Mouse (Mus musculus): Measurements from ENCODE around the gene 1700067P10Rik. TPM values are rescaled to one million over a fixed set of nuclear protein-coding genes. Genes with fewer than 3 reads are reported as not detected.
A peak's percentile ranks its signal among the peaks of the same experiment; 100 is the strongest.

1700067P10Rik gene
- polyA plus RNA-seq, 1 experiment from 2014 or later = not detected

- Histone ChIP-seq H3K27ac (peak overlapping the region; percentile 91), H3K9me3 (no peaks in the 10 kb centered on the region), H3K4me3 (replicated peaks) (no peak overlapping the region), H3K4me1 (replicated peaks) (peaks cover 44% of the 10 kb centered on the region), H3K27me3 (no peaks in the 10 kb centered on the region; the same call in 1 of the 2 replicates), H3K4me2 (peak overlapping the region; percentile 42), H3K36me3 (no peaks in the 10 kb centered on the region), H3K9ac (replicated peaks) (peak overlapping the region; percentile 5; the same call in 1 of the 2 replicates)
- WGBS = 23% methylated on average over 10 of the region's 10 CpGs
- ATAC-seq (ENCODE audit: insufficient number of reproducible peaks, insufficient read depth, low FRiP score, low TSS enrichment, low read depth) = peak; percentile 78
These were observed 24.8 kb upstream of the 1700067P10Rik start for GRCm38 (mm10) chr17:48064196-48064843.

GRCm38 (mm10) chr17:48065081-48065501, 24.0 kb upstream of the 1700067P10Rik start:
- Histone ChIP-seq H3K9ac (replicated peaks) (no peak overlapping the region; the same call in 1 of the 2 replicates), H3K4me2 (peak overlapping the region; percentile 42), H3K27ac (peak overlapping the region; percentile 91), H3K4me3 (replicated peaks) (no peak overlapping the region), H3K27me3 (no peaks in the 10 kb centered on the region; the same call in 1 of the 2 replicates), H3K9me3 (no peaks in the 10 kb centered on the region), H3K4me1 (replicated peaks) (peaks cover 44% of the 10 kb centered on the region), H3K36me3 (no peaks in the 10 kb centered on the region)
- peak; percentile 82 for ATAC-seq (ENCODE audit: insufficient number of reproducible peaks, insufficient read depth, low FRiP score, low TSS enrichment, low read depth)
- 13% methylated on average over 5 of the region's 5 CpGs for WGBS

- no peaks in the 10 kb centered on the region for H3K36me3 ChIP-seq
- peaks cover 44% of the 10 kb centered on the region for H3K4me1 ChIP-seq (replicated peaks)
- no peak overlapping the region for H3K4me3 ChIP-seq (replicated peaks)
- no peaks in the 10 kb centered on the region; the same call in 1 of the 2 replicates for H3K27me3 ChIP-seq
- no peak for ATAC-seq (ENCODE audit: insufficient number of reproducible peaks, insufficient read depth, low FRiP score, low TSS enrichment, low read depth)
- WGBS = 75% methylated on average over 10 of the region's 10 CpGs
- peak overlapping the region; percentile 29; the same call in 1 of the 2 replicates for H3K27ac ChIP-seq
- H3K9ac ChIP-seq (replicated peaks) = no peak overlapping the region
- no peaks in the 10 kb centered on the region for H3K9me3 ChIP-seq
- H3K4me2 ChIP-seq = 0 out of 2 replicates have a peak overlapping the region, but pooled peaks have one; percentile 2
These were observed 22.0 kb upstream of the 1700067P10Rik start for GRCm38 (mm10) chr17:48067083-48067614.

- H3K4me2 ChIP-seq = peak overlapping the region; percentile 2; the same call in 1 of the 2 replicates
- H3K9ac ChIP-seq (replicated peaks) = no peak overlapping the region
- 26% methylated on average over 5 of the region's 5 CpGs for WGBS
- H3K27ac ChIP-seq = peak overlapping the region; percentile 29; the same call in 1 of the 2 replicates
- no peaks in the 10 kb centered on the region for H3K9me3 ChIP-seq
- H3K27me3 ChIP-seq = no peaks in the 10 kb centered on the region
- no peak for ATAC-seq (ENCODE audit: insufficient number of reproducible peaks, insufficient read depth, low FRiP score, low TSS enrichment, low read depth)
- H3K36me3 ChIP-seq = no peaks in the 10 kb centered on the region
- peaks cover 44% of the 10 kb centered on the region for H3K4me1 ChIP-seq (replicated peaks)
- H3K4me3 ChIP-seq (replicated peaks) = no peak overlapping the region
These were observed 21.4 kb upstream of the 1700067P10Rik start for GRCm38 (mm10) chr17:48067729-48068128.

- no peak overlapping the region for H3K4me3 ChIP-seq (replicated peaks)
These were observed 8.5 kb upstream of the 1700067P10Rik start for GRCm38 (mm10) chr17:48080626-48081025.

GRCm38 (mm10) chr17:48089446-48089845, 327 bp downstream of the 1700067P10Rik start:
- Histone ChIP-seq H3K9ac (replicated peaks) (no peak overlapping the region), H3K9me3 (peaks cover 9% of the 10 kb centered on the region; the same call in 1 of the 2 replicates), H3K4me1 (replicated peaks) (peaks cover 12% of the 10 kb centered on the region), H3K36me3 (no peaks in the 10 kb centered on the region), H3K27me3 (peaks cover 11% of the 10 kb centered on the region), H3K4me3 (replicated peaks) (no peak overlapping the region), H3K4me2 (no peak overlapping the region), H3K27ac (no peak overlapping the region)
- no peak for ATAC-seq (ENCODE audit: insufficient number of reproducible peaks, insufficient read depth, low FRiP score, low TSS enrichment, low read depth)
- WGBS = 83% methylated on average over 2 of the region's 2 CpGs

More at GRCm38 (mm10) chr17:48080626-48081025, 8.5 kb upstream of the 1700067P10Rik start:
- no peak overlapping the region for H3K27ac ChIP-seq
- 0 out of 2 replicates have a peak, but pooled peaks cover 2% of the 10 kb centered on the region for H3K4me1 ChIP-seq (replicated peaks)
- no peaks in the 10 kb centered on the region for H3K36me3 ChIP-seq
- no peak overlapping the region for H3K9ac ChIP-seq (replicated peaks)
- H3K27me3 ChIP-seq = no peaks in the 10 kb centered on the region
- 55% methylated on average over 3 of the region's 3 CpGs for WGBS
- peaks cover 5% of the 10 kb centered on the region; the same call in 1 of the 2 replicates for H3K9me3 ChIP-seq
- no peak for ATAC-seq (ENCODE audit: insufficient number of reproducible peaks, insufficient read depth, low FRiP score, low TSS enrichment, low read depth)
- H3K4me2 ChIP-seq = no peak overlapping the region

GRCm38 (mm10) chr17:48090305-48090704, 1.2 kb downstream of the 1700067P10Rik start:
- 82% methylated on average over 12 of the region's 12 CpGs for WGBS
- peaks cover 20% of the 10 kb centered on the region for H3K27me3 ChIP-seq
- ATAC-seq (ENCODE audit: insufficient number of reproducible peaks, insufficient read depth, low FRiP score, low TSS enrichment, low read depth) = no peak
- no peak overlapping the region for H3K4me3 ChIP-seq (replicated peaks)
- no peaks in the 10 kb centered on the region for H3K36me3 ChIP-seq
- H3K4me2 ChIP-seq = no peak overlapping the region
- peaks cover 9% of the 10 kb centered on the region; the same call in 1 of the 2 replicates for H3K9me3 ChIP-seq
- no peak overlapping the region for H3K9ac ChIP-seq (replicated peaks)
- H3K4me1 ChIP-seq (replicated peaks) = peaks cover 20% of the 10 kb centered on the region
- H3K27ac ChIP-seq = no peak overlapping the region

GRCm38 (mm10) chr17:48093286-48093817, 4.2 kb downstream of the 1700067P10Rik start:
- peak overlapping the region; percentile 50; the same call in 1 of the 2 replicates for H3K27ac ChIP-seq
- peaks cover 48% of the 10 kb centered on the region for H3K27me3 ChIP-seq
- H3K9ac ChIP-seq (replicated peaks) = no peak overlapping the region
- H3K4me1 ChIP-seq (replicated peaks) = peaks cover 47% of the 10 kb centered on the region
- 76% methylated on average over 5 of the region's 5 CpGs for WGBS
- peaks cover 9% of the 10 kb centered on the region; the same call in 1 of the 2 replicates for H3K9me3 ChIP-seq
- no peak overlapping the region for H3K4me3 ChIP-seq (replicated peaks)
- no peak for ATAC-seq (ENCODE audit: insufficient number of reproducible peaks, insufficient read depth, low FRiP score, low TSS enrichment, low read depth)
- no peak overlapping the region for H3K4me2 ChIP-seq
- no peaks in the 10 kb centered on the region for H3K36me3 ChIP-seq

- no peak for ATAC-seq (ENCODE audit: insufficient number of reproducible peaks, insufficient read depth, low FRiP score, low TSS enrichment, low read depth)
- H3K36me3 ChIP-seq = no peaks in the 10 kb centered on the region
- peak overlapping the region; percentile 9; the same call in 1 of the 2 replicates for H3K4me3 ChIP-seq (replicated peaks)
- H3K4me2 ChIP-seq = peak overlapping the region; percentile 74
- peaks cover 9% of the 10 kb centered on the region; the same call in 1 of the 2 replicates for H3K9me3 ChIP-seq
- H3K27me3 ChIP-seq = peaks cover 65% of the 10 kb centered on the region
- 3% methylated on average over 19 of the region's 20 CpGs for WGBS
- H3K4me1 ChIP-seq (replicated peaks) = peaks cover 62% of the 10 kb centered on the region
- H3K9ac ChIP-seq (replicated peaks) = no peak overlapping the region; the same call in 1 of the 2 replicates
- peak overlapping the region; percentile 31; the same call in 1 of the 2 replicates for H3K27ac ChIP-seq
These were observed 5.9 kb downstream of the 1700067P10Rik start for GRCm38 (mm10) chr17:48094820-48095680.

- peaks cover 70% of the 10 kb centered on the region for H3K27me3 ChIP-seq
- no peak for ATAC-seq (ENCODE audit: insufficient number of reproducible peaks, insufficient read depth, low FRiP score, low TSS enrichment, low read depth)
- peak overlapping the region; percentile 74 for H3K4me2 ChIP-seq
- 1% methylated on average over 26 of the region's 26 CpGs for WGBS
- peaks cover 9% of the 10 kb centered on the region; the same call in 1 of the 2 replicates for H3K9me3 ChIP-seq
- no peaks in the 10 kb centered on the region for H3K36me3 ChIP-seq
- peak overlapping the region; percentile 39 for H3K4me3 ChIP-seq (replicated peaks)
- H3K27ac ChIP-seq = 0 out of 2 replicates have a peak overlapping the region, but pooled peaks have one; percentile 17
- peaks cover 69% of the 10 kb centered on the region for H3K4me1 ChIP-seq (replicated peaks)
- 0 out of 2 replicates have a peak overlapping the region, but pooled peaks have one; percentile 31 for H3K9ac ChIP-seq (replicated peaks)
These were observed 6.6 kb downstream of the 1700067P10Rik start for GRCm38 (mm10) chr17:48095718-48096121.
